Mouse (Mus musculus): ENCODE measurements around the gene Map2k6. TPM values are rescaled to one million over a fixed set of nuclear protein-coding genes. Genes with fewer than 3 reads are reported as not detected.

The Map2k6 gene
- total and polyA plus RNA-seq, 3 experiments: 0.33 TPM; not detected in 2

GRCm38 (mm10) chr11:110462975-110463578 is 64.2 kb downstream of the Map2k6 start:
- ATAC-seq (ENCODE audit: extremely low read depth, insufficient number of reproducible peaks, low FRiP score, poor library complexity, severe bottlenecking) (no peak), DNase-seq (ENCODE audit: low spot score) (no peak)
- H3K4me1 ChIP-seq (ENCODE audit: insufficient read depth, low read depth, low read length): no peaks in the 10 kb centered on the region
- no peaks in the 10 kb centered on the region for H3K36me3 ChIP-seq (replicated peaks)
- TF ChIP-seq POLR2AphosphoS5 (IDR thresholded peaks at IDR 0.05; ENCODE audit: insufficient replicate concordance, low read depth, low read length): no peak
- no peak for TF ChIP-seq GATA1 (IDR thresholded peaks at IDR 0.05; ENCODE audit: borderline replicate concordance, low read length)
- TF ChIP-seq GATA2 (IDR thresholded peaks at IDR 0.05; ENCODE audit: borderline replicate concordance, low read depth, low read length): no peak
- TF ChIP-seq TAL1 (conservative IDR thresholded peaks at IDR 0.05; ENCODE audit: low read depth, low read length): no peak
- no peak for TF ChIP-seq CTCF (IDR thresholded peaks at IDR 0.05; ENCODE audit: low read depth, low read length)
- no peaks in the 10 kb centered on the region for H3K27me3 ChIP-seq (ENCODE audit: insufficient read depth, low read length)
- H3K4me3 ChIP-seq (ENCODE audit: low read depth, low read length): no peak overlapping the region
- peaks cover 57% of the 10 kb centered on the region for H3K9me3 ChIP-seq (replicated peaks)

GRCm38 (mm10) chr11:110463801-110464200 is 64.9 kb downstream of the Map2k6 start:
- Histone ChIP-seq H3K9me3 (replicated peaks) (peaks cover 54% of the 10 kb centered on the region), H3K4me3 (ENCODE audit: low read depth, low read length) (no peak overlapping the region), H3K36me3 (replicated peaks) (no peaks in the 10 kb centered on the region), H3K27me3 (ENCODE audit: insufficient read depth, low read length) (no peaks in the 10 kb centered on the region), H3K4me1 (ENCODE audit: insufficient read depth, low read depth, low read length) (no peaks in the 10 kb centered on the region)
- ATAC-seq (ENCODE audit: extremely low read depth, insufficient number of reproducible peaks, low FRiP score, poor library complexity, severe bottlenecking) (no peak), DNase-seq (ENCODE audit: low spot score) (no peak)
- TF ChIP-seq GATA2 (IDR thresholded peaks at IDR 0.05; ENCODE audit: borderline replicate concordance, low read depth, low read length): no peak
- no peak for TF ChIP-seq CTCF (IDR thresholded peaks at IDR 0.05; ENCODE audit: low read depth, low read length)
- no peak for TF ChIP-seq POLR2AphosphoS5 (IDR thresholded peaks at IDR 0.05; ENCODE audit: insufficient replicate concordance, low read depth, low read length)
- TF ChIP-seq TAL1 (conservative IDR thresholded peaks at IDR 0.05; ENCODE audit: low read depth, low read length): no peak
- no peak for TF ChIP-seq GATA1 (IDR thresholded peaks at IDR 0.05; ENCODE audit: borderline replicate concordance, low read length)

GRCm38 (mm10) chr11:110469054-110469453 is 70.1 kb downstream of the Map2k6 start:
- Histone ChIP-seq H3K27me3 (ENCODE audit: insufficient read depth, low read length) (no peaks in the 10 kb centered on the region), H3K4me3 (ENCODE audit: low read depth, low read length) (no peak overlapping the region), H3K4me1 (ENCODE audit: insufficient read depth, low read depth, low read length) (no peaks in the 10 kb centered on the region), H3K9me3 (replicated peaks) (peaks cover 24% of the 10 kb centered on the region), H3K36me3 (replicated peaks) (no peaks in the 10 kb centered on the region)
- ATAC-seq (ENCODE audit: extremely low read depth, insufficient number of reproducible peaks, low FRiP score, poor library complexity, severe bottlenecking) (no peak), DNase-seq (ENCODE audit: low spot score) (no peak)
- no peak for TF ChIP-seq GATA2 (IDR thresholded peaks at IDR 0.05; ENCODE audit: borderline replicate concordance, low read depth, low read length)

GRCm38 (mm10) chr11:110470561-110471273 is 71.8 kb downstream of the Map2k6 start:
- H3K27me3 ChIP-seq (ENCODE audit: insufficient read depth, low read length): no peaks in the 10 kb centered on the region
- no peak for TF ChIP-seq POLR2AphosphoS5 (IDR thresholded peaks at IDR 0.05; ENCODE audit: insufficient replicate concordance, low read depth, low read length)
- TF ChIP-seq GATA1 (IDR thresholded peaks at IDR 0.05; ENCODE audit: borderline replicate concordance, low read length): no peak
- TF ChIP-seq TAL1 (conservative IDR thresholded peaks at IDR 0.05; ENCODE audit: low read depth, low read length): no peak
- no peak for TF ChIP-seq GATA2 (IDR thresholded peaks at IDR 0.05; ENCODE audit: borderline replicate concordance, low read depth, low read length)
- TF ChIP-seq CTCF (IDR thresholded peaks at IDR 0.05; ENCODE audit: low read depth, low read length): no peak
- H3K4me1 ChIP-seq (ENCODE audit: insufficient read depth, low read depth, low read length): no peaks in the 10 kb centered on the region
- no peaks in the 10 kb centered on the region for H3K36me3 ChIP-seq (replicated peaks)
- peaks cover 30% of the 10 kb centered on the region for H3K9me3 ChIP-seq (replicated peaks)
- H3K4me3 ChIP-seq (ENCODE audit: low read depth, low read length): no peak overlapping the region
- no peak for ATAC-seq (ENCODE audit: extremely low read depth, insufficient number of reproducible peaks, low FRiP score, poor library complexity, severe bottlenecking)
- DNase-seq (ENCODE audit: low spot score): no peak

- ATAC-seq (ENCODE audit: extremely low read depth, insufficient number of reproducible peaks, low FRiP score, poor library complexity, severe bottlenecking): no peak; the same call in 1 of the 2 replicates
Measured at GRCm38 (mm10) chr11:110471362-110471761, 72.4 kb downstream of the Map2k6 start.

GRCm38 (mm10) chr11:110472078-110472477 is 73.2 kb downstream of the Map2k6 start:
- ATAC-seq (ENCODE audit: extremely low read depth, insufficient number of reproducible peaks, low FRiP score, poor library complexity, severe bottlenecking) (no peak), DNase-seq (ENCODE audit: low spot score) (no peak)
- no peak overlapping the region for H3K4me3 ChIP-seq (ENCODE audit: low read depth, low read length)
- no peak for TF ChIP-seq CTCF (IDR thresholded peaks at IDR 0.05; ENCODE audit: low read depth, low read length)
- no peak for TF ChIP-seq GATA1 (IDR thresholded peaks at IDR 0.05; ENCODE audit: borderline replicate concordance, low read length)
- no peak for TF ChIP-seq POLR2AphosphoS5 (IDR thresholded peaks at IDR 0.05; ENCODE audit: insufficient replicate concordance, low read depth, low read length)
- TF ChIP-seq TAL1 (conservative IDR thresholded peaks at IDR 0.05; ENCODE audit: low read depth, low read length): no peak
- TF ChIP-seq GATA2 (IDR thresholded peaks at IDR 0.05; ENCODE audit: borderline replicate concordance, low read depth, low read length): no peak
- no peaks in the 10 kb centered on the region for H3K4me1 ChIP-seq (ENCODE audit: insufficient read depth, low read depth, low read length)
- no peaks in the 10 kb centered on the region for H3K36me3 ChIP-seq (replicated peaks)
- H3K9me3 ChIP-seq (replicated peaks): peaks cover 27% of the 10 kb centered on the region
- H3K27me3 ChIP-seq (ENCODE audit: insufficient read depth, low read length): no peaks in the 10 kb centered on the region

More at GRCm38 (mm10) chr11:110471362-110471761, 72.4 kb downstream of the Map2k6 start:
- no peaks in the 10 kb centered on the region for H3K27me3 ChIP-seq (ENCODE audit: insufficient read depth, low read length)
- DNase-seq (ENCODE audit: low spot score): no peak
- H3K4me3 ChIP-seq (ENCODE audit: low read depth, low read length): no peak overlapping the region
- no peaks in the 10 kb centered on the region for H3K4me1 ChIP-seq (ENCODE audit: insufficient read depth, low read depth, low read length)
- TF ChIP-seq GATA2 (IDR thresholded peaks at IDR 0.05; ENCODE audit: borderline replicate concordance, low read depth, low read length) (no peak), TAL1 (conservative IDR thresholded peaks at IDR 0.05; ENCODE audit: low read depth, low read length) (no peak), POLR2AphosphoS5 (IDR thresholded peaks at IDR 0.05; ENCODE audit: insufficient replicate concordance, low read depth, low read length) (no peak), CTCF (IDR thresholded peaks at IDR 0.05; ENCODE audit: low read depth, low read length) (no peak), GATA1 (IDR thresholded peaks at IDR 0.05; ENCODE audit: borderline replicate concordance, low read length) (no peak)
- H3K9me3 ChIP-seq (replicated peaks): peaks cover 27% of the 10 kb centered on the region
- H3K36me3 ChIP-seq (replicated peaks): no peaks in the 10 kb centered on the region
